Mouse (Mus musculus): ENCODE data around the gene Ankrd22.

Ankrd22 gene

DNA sequence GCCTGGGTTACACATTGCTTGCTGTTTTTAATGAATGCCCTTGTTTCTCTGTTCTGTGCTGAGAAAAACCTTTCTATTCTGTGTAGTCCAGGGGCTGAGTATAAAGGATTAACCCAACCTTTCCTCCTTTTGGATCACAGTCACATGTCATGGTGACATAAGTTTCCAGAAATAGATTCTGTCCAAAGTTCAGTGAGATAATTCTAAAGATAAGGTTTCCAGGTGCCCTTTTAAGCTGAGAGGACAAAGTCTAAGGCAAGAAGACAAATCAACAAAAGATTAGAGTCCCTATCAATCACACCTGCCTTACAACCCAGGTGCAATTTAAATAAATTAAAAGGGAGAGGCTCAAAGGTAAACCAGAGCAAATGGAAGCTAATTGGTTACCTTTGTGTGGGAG lies 91.6 kb downstream of the Ankrd22 start:
- no peak for DNase-seq

All from kidney, postnatal 14 days (tissue).